Mouse (Mus musculus): ENCODE results near the gene Galm. TPM values are rescaled to one million over a fixed set of nuclear protein-coding genes. Genes with fewer than 3 reads are reported as not detected.
A peak's percentile ranks its signal among the peaks of the same experiment; 100 is the strongest.

Gene Galm
- polyA plus RNA-seq (2015; fragmentation: Nextera tagmentation; extraction: Ambion mirVana) = 1.4 and 2.0 TPM in 2 replicates

DNA sequence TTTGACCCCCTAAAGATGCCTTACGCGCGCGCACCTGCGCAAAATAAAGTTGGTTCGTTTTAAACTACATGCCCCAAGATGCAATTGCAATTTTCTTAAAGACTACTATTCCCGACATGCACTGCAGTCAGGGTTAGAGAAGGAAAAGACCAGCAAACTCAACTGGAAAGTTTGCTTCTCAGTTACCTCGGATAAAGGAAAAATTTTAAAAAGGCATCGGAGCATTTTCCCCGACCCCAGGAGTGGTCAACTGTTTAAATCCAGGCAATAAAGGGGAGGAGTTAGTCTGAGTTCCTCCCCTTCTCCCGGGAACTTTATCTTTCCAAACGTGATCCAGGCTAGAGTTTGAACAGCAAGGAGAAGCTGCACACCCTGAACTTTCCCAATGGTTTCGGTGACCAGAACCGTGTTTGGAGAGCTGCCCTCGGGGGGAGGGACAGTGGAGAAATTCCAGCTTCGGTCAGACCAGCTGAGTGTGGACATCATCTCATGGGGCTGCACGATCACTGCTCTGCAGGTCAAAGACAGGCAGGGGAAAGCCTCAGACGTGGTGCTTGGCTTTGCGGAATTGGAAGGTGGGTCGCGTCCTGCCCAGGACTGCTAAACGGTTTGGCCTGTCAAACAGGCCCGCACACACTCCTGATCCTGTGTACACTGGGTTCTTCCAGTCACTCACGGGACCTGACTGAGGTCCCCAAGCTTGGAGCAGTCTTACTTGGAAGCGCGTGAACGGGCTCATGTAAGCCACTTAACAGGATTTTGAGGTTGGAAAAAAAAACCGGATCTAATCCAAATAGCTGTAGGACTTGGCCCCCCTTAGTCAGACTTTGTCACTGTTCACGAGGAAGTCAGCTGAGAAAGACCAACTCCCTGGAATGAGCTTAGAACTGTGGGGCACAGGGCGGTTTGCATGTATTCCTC, at the start of gene Galm:
Gene Galm, plus strand, starts transcription at position 141 of the 921 bp plus-strand sequence.
- H3K36me3 ChIP-seq (ENCODE audit: control insufficient read depth, insufficient read depth, low read length) = no peaks in the 10 kb centered on the region
- H3K27ac ChIP-seq (ENCODE audit: low read length) = no peak within 1 kb of the TSS
- no peaks in the 10 kb centered on the region for H3K9me3 ChIP-seq (replicated peaks; ENCODE audit: control insufficient read depth, low read length, poor library complexity, severe bottlenecking)
- WGBS = 2% methylated on average over 30 of the region's 30 CpGs
- peak within 1 kb of the TSS; percentile 53; the same call in 1 of the 2 replicates for H3K9ac ChIP-seq (ENCODE audit: low read depth, low read length)
- peaks cover 8% of the 10 kb centered on the region for H3K4me1 ChIP-seq (ENCODE audit: control insufficient read depth, insufficient read depth, low read length)
- H3K4me3 ChIP-seq (ENCODE audit: low read depth, low read length) = peak within 1 kb of the TSS; percentile 35
- no peaks in the 10 kb centered on the region for H3K27me3 ChIP-seq (ENCODE audit: control insufficient read depth, insufficient read depth, low read depth, low read length)
- H3K4me2 ChIP-seq (ENCODE audit: low read length) = peak within 1 kb of the TSS; percentile 90
- ATAC-seq = peak; percentile 87

DNA sequence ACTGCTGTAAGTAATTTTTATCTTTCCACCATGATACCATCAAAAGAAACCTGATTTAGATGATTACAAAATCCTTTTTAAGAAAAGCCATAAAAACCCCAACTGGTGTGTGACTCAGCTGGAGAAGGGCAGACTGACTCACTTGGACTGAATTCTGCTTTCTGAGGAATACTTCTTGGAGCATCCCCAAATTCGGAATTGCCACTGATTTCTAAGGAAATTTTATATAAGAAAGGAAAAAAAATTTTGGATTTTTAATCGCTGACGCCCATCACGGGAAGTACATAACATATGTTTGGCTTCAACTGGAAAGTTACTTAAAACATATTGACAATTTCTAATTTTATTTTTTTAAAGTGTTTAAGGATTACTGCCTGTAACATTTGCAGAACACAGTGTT, 48.5 kb upstream of the Galm start:
- Histone ChIP-seq H3K9ac (ENCODE audit: low read depth, low read length) (no peak overlapping the region), H3K27ac (ENCODE audit: low read length) (no peak overlapping the region), H3K4me2 (ENCODE audit: low read length) (no peak overlapping the region), H3K27me3 (ENCODE audit: control insufficient read depth, insufficient read depth, low read depth, low read length) (no peaks in the 10 kb centered on the region), H3K9me3 (replicated peaks; ENCODE audit: control insufficient read depth, low read length, poor library complexity, severe bottlenecking) (no peaks in the 10 kb centered on the region; the same call in 1 of the 2 replicates), H3K4me1 (ENCODE audit: control insufficient read depth, insufficient read depth, low read length) (no peaks in the 10 kb centered on the region), H3K4me3 (ENCODE audit: low read depth, low read length) (no peak overlapping the region), H3K36me3 (ENCODE audit: control insufficient read depth, insufficient read depth, low read length) (no peaks in the 10 kb centered on the region)
- WGBS = 92% methylated on average over 4 of the region's 4 CpGs
- ATAC-seq = no peak

DNA sequence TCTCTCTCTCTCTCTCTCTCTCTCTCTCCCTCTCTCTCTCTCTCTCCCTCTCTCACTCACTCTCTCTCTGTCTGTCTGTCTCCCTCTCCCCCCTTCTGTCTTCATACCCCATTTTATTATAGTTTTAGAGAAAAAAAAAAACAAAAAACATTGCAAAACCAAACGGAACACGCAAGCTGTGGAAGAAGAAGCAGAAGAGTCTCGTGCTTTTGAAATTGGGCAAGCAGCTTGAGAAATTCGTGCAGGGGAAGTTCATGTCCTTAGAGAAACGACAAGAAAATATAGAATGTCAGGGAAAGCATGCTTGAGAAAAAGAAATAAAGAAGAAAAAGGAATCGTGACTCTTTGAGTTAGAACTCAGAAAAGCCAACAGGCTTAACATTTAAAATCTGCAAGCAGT, 44.0 kb upstream of the Galm start:
- H3K4me1 ChIP-seq (ENCODE audit: control insufficient read depth, insufficient read depth, low read length) = no peaks in the 10 kb centered on the region
- no peak for ATAC-seq

DNA sequence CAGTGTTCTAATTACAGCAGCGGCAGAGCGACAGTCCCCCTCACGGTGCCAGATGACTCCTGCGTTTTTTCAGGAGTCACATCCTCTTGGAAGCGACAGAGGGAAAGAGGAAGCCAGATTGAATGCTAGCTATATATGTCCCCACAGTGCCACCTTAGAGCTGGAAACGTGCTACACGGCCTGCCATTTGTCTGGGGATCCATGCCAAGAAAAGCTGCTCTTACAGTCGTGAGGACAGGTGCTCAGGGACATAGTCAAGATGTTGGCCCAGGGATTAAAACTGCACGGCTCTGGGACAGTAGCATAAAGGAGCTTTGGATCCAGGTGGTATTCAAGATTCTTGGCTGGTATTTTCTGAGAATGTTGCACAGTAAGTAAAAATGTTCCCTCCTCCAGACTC, 42.8 kb upstream of the Galm start:
- Histone ChIP-seq H3K36me3 (ENCODE audit: control insufficient read depth, insufficient read depth, low read length) (no peaks in the 10 kb centered on the region), H3K4me1 (ENCODE audit: control insufficient read depth, insufficient read depth, low read length) (no peaks in the 10 kb centered on the region), H3K9ac (ENCODE audit: low read depth, low read length) (no peak overlapping the region), H3K9me3 (replicated peaks; ENCODE audit: control insufficient read depth, low read length, poor library complexity, severe bottlenecking) (no peaks in the 10 kb centered on the region; the same call in 1 of the 2 replicates), H3K4me2 (ENCODE audit: low read length) (no peak overlapping the region), H3K27me3 (ENCODE audit: control insufficient read depth, insufficient read depth, low read depth, low read length) (no peaks in the 10 kb centered on the region), H3K4me3 (ENCODE audit: low read depth, low read length) (no peak overlapping the region), H3K27ac (ENCODE audit: low read length) (no peak overlapping the region)
- ATAC-seq = no peak
- 73% methylated on average over 9 of the region's 9 CpGs for WGBS

More for the DNA sequence above, 44.0 kb upstream of the Galm start:
- 75% methylated on average over 6 of the region's 6 CpGs for WGBS
- Histone ChIP-seq H3K4me3 (ENCODE audit: low read depth, low read length) (no peak overlapping the region), H3K9me3 (replicated peaks; ENCODE audit: control insufficient read depth, low read length, poor library complexity, severe bottlenecking) (no peaks in the 10 kb centered on the region; the same call in 1 of the 2 replicates), H3K27ac (ENCODE audit: low read length) (no peak overlapping the region), H3K27me3 (ENCODE audit: control insufficient read depth, insufficient read depth, low read depth, low read length) (no peaks in the 10 kb centered on the region), H3K4me2 (ENCODE audit: low read length) (no peak overlapping the region), H3K36me3 (ENCODE audit: control insufficient read depth, insufficient read depth, low read length) (no peaks in the 10 kb centered on the region), H3K9ac (ENCODE audit: low read depth, low read length) (no peak overlapping the region)

DNA sequence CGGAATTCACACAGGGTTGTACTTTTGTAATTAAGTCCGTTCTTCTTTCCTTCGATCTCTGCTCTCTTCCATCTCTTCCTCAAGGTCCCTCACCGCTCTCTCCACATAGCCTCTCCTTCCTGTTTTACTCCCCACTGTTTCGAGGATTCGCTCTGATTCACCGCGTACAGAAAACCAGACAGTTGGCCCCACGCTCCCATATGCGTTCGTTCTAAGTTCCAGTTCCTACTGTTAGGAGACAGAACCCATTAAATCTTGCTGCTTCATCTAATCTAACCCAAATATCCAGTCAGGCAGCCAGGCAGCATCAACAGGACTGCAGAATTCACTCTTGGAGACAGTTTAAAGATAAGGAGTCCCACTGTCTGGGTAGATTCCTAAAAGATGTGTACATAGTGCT, 40.7 kb upstream of the Galm start:
- 92% methylated on average over 11 of the region's 11 CpGs for WGBS
- Histone ChIP-seq H3K4me2 (ENCODE audit: low read length) (no peak overlapping the region), H3K27ac (ENCODE audit: low read length) (no peak overlapping the region), H3K27me3 (ENCODE audit: control insufficient read depth, insufficient read depth, low read depth, low read length) (no peaks in the 10 kb centered on the region), H3K36me3 (ENCODE audit: control insufficient read depth, insufficient read depth, low read length) (no peaks in the 10 kb centered on the region), H3K9me3 (replicated peaks; ENCODE audit: control insufficient read depth, low read length, poor library complexity, severe bottlenecking) (no peaks in the 10 kb centered on the region), H3K4me3 (ENCODE audit: low read depth, low read length) (no peak overlapping the region), H3K4me1 (ENCODE audit: control insufficient read depth, insufficient read depth, low read length) (no peaks in the 10 kb centered on the region), H3K9ac (ENCODE audit: low read depth, low read length) (no peak overlapping the region)
- no peak for ATAC-seq

DNA sequence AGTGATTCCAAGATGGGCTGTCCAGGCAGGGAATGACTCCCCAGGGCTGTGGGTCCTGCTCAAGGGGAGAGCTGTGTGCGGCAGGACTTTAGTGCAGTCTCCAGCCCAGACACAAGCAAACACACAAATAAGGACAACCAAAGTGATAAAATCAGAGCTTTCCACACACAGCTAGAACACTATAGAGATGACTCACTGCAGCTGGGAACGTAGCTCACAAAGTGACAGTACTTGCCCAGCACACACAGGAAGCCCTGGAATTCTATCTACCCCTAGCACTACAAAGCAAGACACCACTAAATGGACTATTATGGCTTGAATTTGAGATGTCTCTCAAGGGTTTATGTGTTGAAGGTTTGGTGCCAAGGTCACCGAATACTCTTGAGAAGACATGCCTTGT, 39.1 kb upstream of the Galm start:
- H3K27ac ChIP-seq (ENCODE audit: low read length) = no peak overlapping the region
- WGBS = 96% methylated on average over 3 of the region's 3 CpGs
- no peak overlapping the region for H3K4me3 ChIP-seq (ENCODE audit: low read depth, low read length)
- H3K4me1 ChIP-seq (ENCODE audit: control insufficient read depth, insufficient read depth, low read length) = no peaks in the 10 kb centered on the region
- no peak overlapping the region for H3K9ac ChIP-seq (ENCODE audit: low read depth, low read length)
- no peaks in the 10 kb centered on the region for H3K9me3 ChIP-seq (replicated peaks; ENCODE audit: control insufficient read depth, low read length, poor library complexity, severe bottlenecking)
- H3K27me3 ChIP-seq (ENCODE audit: control insufficient read depth, insufficient read depth, low read depth, low read length) = no peaks in the 10 kb centered on the region
- H3K4me2 ChIP-seq (ENCODE audit: low read length) = no peak overlapping the region
- no peak for ATAC-seq
- no peaks in the 10 kb centered on the region for H3K36me3 ChIP-seq (ENCODE audit: control insufficient read depth, insufficient read depth, low read length)

DNA sequence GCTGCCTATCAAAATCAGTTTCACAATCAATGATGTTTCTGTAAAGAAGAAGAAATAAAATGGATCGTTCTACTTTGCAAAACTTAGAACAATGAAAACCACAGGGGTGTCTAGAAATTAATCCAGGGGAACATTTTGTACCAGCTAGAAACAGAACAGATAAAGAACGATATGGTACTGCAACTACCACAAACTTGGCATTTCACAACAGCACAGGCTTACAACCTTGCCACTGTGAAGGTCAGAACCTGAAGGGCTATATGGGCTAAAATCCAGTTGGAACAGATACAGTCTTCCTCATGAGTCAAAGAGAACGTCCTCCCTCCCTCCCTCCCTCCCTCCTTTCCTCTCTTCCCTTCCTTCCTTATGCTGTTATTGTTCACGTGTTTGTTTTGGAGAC, 36.7 kb upstream of the Galm start:
- Histone ChIP-seq H3K4me3 (ENCODE audit: low read depth, low read length) (no peak overlapping the region), H3K27me3 (ENCODE audit: control insufficient read depth, insufficient read depth, low read depth, low read length) (no peaks in the 10 kb centered on the region), H3K9ac (ENCODE audit: low read depth, low read length) (no peak overlapping the region), H3K27ac (ENCODE audit: low read length) (no peak overlapping the region), H3K4me1 (ENCODE audit: control insufficient read depth, insufficient read depth, low read length) (peaks cover 3% of the 10 kb centered on the region), H3K9me3 (replicated peaks; ENCODE audit: control insufficient read depth, low read length, poor library complexity, severe bottlenecking) (no peaks in the 10 kb centered on the region), H3K36me3 (ENCODE audit: control insufficient read depth, insufficient read depth, low read length) (no peaks in the 10 kb centered on the region), H3K4me2 (ENCODE audit: low read length) (no peak overlapping the region)
- WGBS = 79% methylated on average over 4 of the region's 4 CpGs
- ATAC-seq = no peak

DNA sequence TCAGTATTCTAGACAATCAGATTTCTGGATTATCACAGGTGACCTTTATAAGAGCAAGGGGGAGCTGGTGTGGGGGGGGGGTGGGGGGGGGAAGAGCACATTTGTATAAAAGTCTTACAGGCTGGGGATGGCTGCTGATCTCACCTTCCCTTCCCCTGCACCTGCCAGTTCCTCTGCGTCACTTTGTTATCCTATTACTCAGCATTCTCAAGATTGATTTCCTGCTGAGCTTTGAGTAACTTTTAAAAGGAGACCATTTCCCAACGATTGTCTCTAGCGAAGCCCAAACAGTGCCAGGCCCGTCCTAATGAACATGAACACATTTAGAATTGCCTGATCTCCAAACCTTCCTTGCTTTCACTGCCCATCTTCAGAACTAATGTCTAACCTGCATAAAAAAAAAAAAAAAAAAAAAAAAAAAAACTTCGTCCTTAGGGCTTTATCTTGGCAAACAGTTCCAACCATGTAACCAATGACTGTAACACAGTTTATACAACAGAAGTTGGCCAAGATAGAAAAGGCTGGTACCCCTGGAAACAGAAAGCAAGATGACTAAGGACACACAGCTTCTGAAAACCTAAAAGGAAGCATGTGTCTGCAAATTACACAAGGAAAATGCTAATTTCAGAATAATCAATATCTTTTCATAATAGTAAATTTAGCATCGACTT, 35.3 kb upstream of the Galm start:
- Histone ChIP-seq H3K9me3 (replicated peaks; ENCODE audit: control insufficient read depth, low read length, poor library complexity, severe bottlenecking) (no peaks in the 10 kb centered on the region), H3K36me3 (ENCODE audit: control insufficient read depth, insufficient read depth, low read length) (no peaks in the 10 kb centered on the region), H3K27ac (ENCODE audit: low read length) (no peak overlapping the region), H3K27me3 (ENCODE audit: control insufficient read depth, insufficient read depth, low read depth, low read length) (no peaks in the 10 kb centered on the region), H3K4me1 (ENCODE audit: control insufficient read depth, insufficient read depth, low read length) (peaks cover 17% of the 10 kb centered on the region), H3K9ac (ENCODE audit: low read depth, low read length) (no peak overlapping the region), H3K4me2 (ENCODE audit: low read length) (no peak overlapping the region), H3K4me3 (ENCODE audit: low read depth, low read length) (no peak overlapping the region)
- no peak for ATAC-seq
- 53% methylated on average over 6 of the region's 6 CpGs for WGBS

Measured in midbrain, embryonic 16.5 days (tissue).